Mouse (Mus musculus): Measurements from ENCODE around the gene Gpr4.

- TF ChIP-seq CTCF (IDR thresholded peaks at IDR 0.05; ENCODE audit: borderline replicate concordance, extremely low read depth, insufficient read depth, insufficient read length) (peak; percentile 71), POLR2A (IDR thresholded peaks at IDR 0.05; ENCODE audit: borderline replicate concordance, extremely low read depth, insufficient read depth, insufficient read length, poor library complexity, severe bottlenecking) (no peak)
Observed at GRCm38 (mm10) chr7:19179173-19179572, 33.2 kb upstream of the Gpr4 start.
